Mouse (Mus musculus): ENCODE results near the gene Cmss1. TPM values are rescaled to one million over a fixed set of nuclear protein-coding genes. Genes with fewer than 3 reads are reported as not detected.
A peak's percentile ranks its signal among the peaks of the same experiment; 100 is the strongest.

Gene Cmss1
- total and polyA plus RNA-seq, 2 experiments from 2014 or later = 14.7 to 43.4 TPM

GRCm38 (mm10) chr16:57445096-57446094 lies 161.3 kb downstream of the Cmss1 start:
- H3K36me3 ChIP-seq (ENCODE audit: insufficient read depth, low read length) = no peaks in the 10 kb centered on the region
- 0 out of 2 replicates have a peak, but pooled peaks cover 2% of the 10 kb centered on the region for H3K9me3 ChIP-seq (ENCODE audit: low read length)
- no peak overlapping the region for H3K4me3 ChIP-seq (ENCODE audit: low read depth, low read length)
- ATAC-seq (ENCODE audit: low FRiP score) (no peak), DNase-seq (ENCODE audit: low spot score) (no peak)
- H3K9ac ChIP-seq (replicated peaks; ENCODE audit: low read length, poor library complexity, severe bottlenecking) = no peak overlapping the region
- H3K27me3 ChIP-seq (ENCODE audit: insufficient read depth, low read length) = no peaks in the 10 kb centered on the region
- no peaks in the 10 kb centered on the region for H3K4me1 ChIP-seq (ENCODE audit: insufficient read depth, low read length)
- no peak overlapping the region for H3K27ac ChIP-seq (ENCODE audit: low read depth, low read length)
- WGBS = 74% methylated on average over 10 of the region's 10 CpGs
- no peak for TF ChIP-seq CTCF (IDR thresholded peaks at IDR 0.05)
- no peak overlapping the region for H3K4me2 ChIP-seq (ENCODE audit: low read depth, low read length, poor library complexity, severe bottlenecking)

DNA sequence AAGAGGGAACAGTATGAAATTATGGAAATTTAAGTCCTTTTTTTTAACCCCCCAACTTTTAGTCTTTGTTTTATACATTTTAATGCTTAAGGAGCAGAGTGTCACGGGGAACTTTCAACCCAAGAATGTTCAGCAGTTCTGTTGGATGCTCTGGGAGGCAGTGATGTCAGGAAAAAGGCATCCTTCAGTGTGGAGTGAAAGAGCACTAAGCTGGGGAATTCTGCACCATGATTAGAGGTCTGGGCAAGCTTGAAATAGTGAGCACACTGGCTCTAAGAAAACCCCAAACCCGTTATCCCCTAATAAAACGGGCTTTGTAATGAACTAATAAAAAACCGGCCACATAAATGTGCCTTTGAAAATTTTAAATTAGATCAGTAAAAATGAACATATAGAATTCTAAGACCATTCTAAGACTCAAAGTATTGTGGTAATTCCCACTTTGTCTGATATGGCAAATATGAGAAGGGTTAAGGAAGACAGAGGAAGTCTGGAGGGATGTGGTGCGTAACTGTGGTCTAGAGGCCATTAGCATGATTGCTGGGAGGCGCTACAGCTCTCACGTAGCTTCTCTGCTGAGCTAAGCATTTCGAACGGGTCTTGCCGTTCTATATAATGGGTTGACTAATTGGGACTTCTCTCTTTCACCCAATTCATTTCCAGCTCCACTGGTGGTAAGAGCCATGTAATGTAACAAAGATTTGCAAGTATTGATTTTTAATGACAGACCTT lies 165.8 kb downstream of the Cmss1 start:
- WGBS = 86% methylated on average over 10 of the region's 10 CpGs
- DNase-seq (ENCODE audit: low spot score) = no peak
- H3K9me3 ChIP-seq (ENCODE audit: low read length) = no peaks in the 10 kb centered on the region
- no peaks in the 10 kb centered on the region for H3K27me3 ChIP-seq (ENCODE audit: insufficient read depth, low read length)
- no peak for TF ChIP-seq CTCF (IDR thresholded peaks at IDR 0.05)
- no peak overlapping the region for H3K9ac ChIP-seq (replicated peaks; ENCODE audit: low read length, poor library complexity, severe bottlenecking)
- no peak for ATAC-seq (ENCODE audit: low FRiP score)
- H3K36me3 ChIP-seq (ENCODE audit: insufficient read depth, low read length) = no peaks in the 10 kb centered on the region
- no peak overlapping the region for H3K4me2 ChIP-seq (ENCODE audit: low read depth, low read length, poor library complexity, severe bottlenecking)
- H3K4me3 ChIP-seq (ENCODE audit: low read depth, low read length) = no peak overlapping the region
- no peaks in the 10 kb centered on the region for H3K4me1 ChIP-seq (ENCODE audit: insufficient read depth, low read length)
- no peak overlapping the region for H3K27ac ChIP-seq (ENCODE audit: low read depth, low read length)

DNA sequence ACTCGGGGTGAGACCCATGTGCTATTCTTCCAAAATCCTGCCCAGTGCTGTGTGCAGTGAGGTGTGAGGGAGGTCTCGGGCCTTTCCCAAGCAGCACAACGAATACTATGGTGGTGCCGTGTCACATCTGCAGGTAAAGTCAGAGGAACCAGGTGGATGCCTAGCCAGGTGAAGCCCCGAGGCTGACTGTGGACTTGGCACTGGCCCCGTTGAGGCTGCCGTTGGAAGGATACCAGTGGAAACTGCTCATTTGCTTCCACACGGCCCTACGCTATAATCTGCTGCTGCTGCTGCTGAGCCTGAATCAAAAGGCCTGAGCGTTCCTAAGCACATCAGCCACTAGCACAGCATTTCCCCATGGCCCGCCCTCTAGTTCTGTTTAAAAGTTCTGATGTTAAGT lies 167.5 kb downstream of the Cmss1 start:
- Histone ChIP-seq H3K4me3 (ENCODE audit: low read depth, low read length) (no peak overlapping the region), H3K4me2 (ENCODE audit: low read depth, low read length, poor library complexity, severe bottlenecking) (no peak overlapping the region), H3K27ac (ENCODE audit: low read depth, low read length) (no peak overlapping the region), H3K36me3 (ENCODE audit: insufficient read depth, low read length) (no peaks in the 10 kb centered on the region), H3K9ac (replicated peaks; ENCODE audit: low read length, poor library complexity, severe bottlenecking) (no peak overlapping the region), H3K4me1 (ENCODE audit: insufficient read depth, low read length) (no peaks in the 10 kb centered on the region), H3K27me3 (ENCODE audit: insufficient read depth, low read length) (no peaks in the 10 kb centered on the region), H3K9me3 (ENCODE audit: low read length) (no peaks in the 10 kb centered on the region)
- no peak for DNase-seq (ENCODE audit: low spot score)
- no peak for TF ChIP-seq CTCF (IDR thresholded peaks at IDR 0.05)
- 75% methylated on average over 11 of the region's 11 CpGs for WGBS
- ATAC-seq (ENCODE audit: low FRiP score) = no peak

- TF ChIP-seq CTCF (IDR thresholded peaks at IDR 0.05) = no peak
- DNase-seq (ENCODE audit: low spot score) = no peak
- Histone ChIP-seq H3K36me3 (ENCODE audit: insufficient read depth, low read length) (no peaks in the 10 kb centered on the region), H3K4me2 (ENCODE audit: low read depth, low read length, poor library complexity, severe bottlenecking) (no peak overlapping the region), H3K4me1 (ENCODE audit: insufficient read depth, low read length) (no peaks in the 10 kb centered on the region), H3K4me3 (ENCODE audit: low read depth, low read length) (no peak overlapping the region), H3K27ac (ENCODE audit: low read depth, low read length) (no peak overlapping the region), H3K27me3 (ENCODE audit: insufficient read depth, low read length) (no peaks in the 10 kb centered on the region), H3K9me3 (ENCODE audit: low read length) (no peaks in the 10 kb centered on the region), H3K9ac (replicated peaks; ENCODE audit: low read length, poor library complexity, severe bottlenecking) (no peak overlapping the region; the same call in 1 of the 2 replicates)
- ATAC-seq (ENCODE audit: low FRiP score) = 0 out of 2 replicates have a peak, but pooled peaks have one; percentile 40
- WGBS = 79% methylated on average over 5 of the region's 5 CpGs
These were observed 168.4 kb downstream of the Cmss1 start for GRCm38 (mm10) chr16:57438288-57438685.

DNA sequence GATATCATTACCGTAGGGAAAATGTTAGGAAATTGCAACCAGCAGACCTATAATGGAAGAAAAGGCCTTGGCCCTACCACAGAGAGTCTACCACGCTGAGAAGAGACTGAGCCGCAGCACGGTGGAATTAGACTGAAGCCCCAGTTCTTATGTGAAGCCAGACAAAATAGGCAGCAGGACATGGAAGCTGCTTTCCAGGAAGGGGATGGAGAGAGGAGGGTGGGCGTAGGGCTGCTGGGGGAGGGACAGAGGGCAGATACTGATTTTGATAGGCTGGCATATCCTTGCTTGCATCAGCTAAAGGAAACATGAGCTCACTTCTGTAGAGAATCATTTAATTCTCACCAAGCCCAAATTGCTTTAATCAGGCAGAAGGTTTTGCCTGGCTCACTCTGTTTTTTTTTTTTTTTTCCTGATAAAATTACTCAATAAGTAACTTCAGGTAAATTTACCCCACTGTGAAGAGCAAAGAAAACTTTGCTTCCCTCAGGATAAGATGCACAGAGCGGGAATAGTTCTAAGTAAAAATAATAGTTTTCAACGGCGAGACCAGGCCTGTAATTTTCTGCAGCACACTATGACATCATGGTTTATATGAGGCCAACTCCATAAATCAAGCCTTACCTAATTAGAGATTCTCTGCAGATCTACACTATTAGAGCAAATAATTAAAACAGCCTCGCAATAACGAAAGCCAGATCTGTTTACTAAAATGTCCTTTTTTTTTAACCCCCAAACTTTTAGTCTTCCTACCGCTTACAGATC lies 169.0 kb downstream of the Cmss1 start:
- Histone ChIP-seq H3K36me3 (ENCODE audit: insufficient read depth, low read length) (no peaks in the 10 kb centered on the region), H3K27me3 (ENCODE audit: insufficient read depth, low read length) (no peaks in the 10 kb centered on the region), H3K4me1 (ENCODE audit: insufficient read depth, low read length) (no peaks in the 10 kb centered on the region), H3K4me2 (ENCODE audit: low read depth, low read length, poor library complexity, severe bottlenecking) (no peak overlapping the region), H3K4me3 (ENCODE audit: low read depth, low read length) (no peak overlapping the region), H3K9ac (replicated peaks; ENCODE audit: low read length, poor library complexity, severe bottlenecking) (no peak overlapping the region), H3K27ac (ENCODE audit: low read depth, low read length) (no peak overlapping the region), H3K9me3 (ENCODE audit: low read length) (no peaks in the 10 kb centered on the region)
- ATAC-seq (ENCODE audit: low FRiP score) = no peak
- TF ChIP-seq CTCF (IDR thresholded peaks at IDR 0.05) = no peak
- WGBS = 79% methylated on average over 11 of the region's 11 CpGs
- peak; percentile 29 for DNase-seq (ENCODE audit: low spot score)

Measured in midbrain, postnatal 0 days (tissue).